Mouse (Mus musculus) liver, embryonic 16.5 days (tissue): ENCODE data around the gene Prodh2. TPM values are rescaled to one million over a fixed set of nuclear protein-coding genes. Genes with fewer than 3 reads are reported as not detected.

ENCODE experiments used
- ATAC-seq: fragments of 200-750 bp; cut with Nextera tagmentation; 2 replicates; pipeline ENCODE4 v1.8.0; 2017; ENCODE audit warnings: low read depth, mild to moderate bottlenecking, moderate number of reproducible peaks, moderate library complexity
- H3K27ac ChIP-seq: fragments of 300-500 bp; sonication (generic); 2 replicates; pipeline ENCODE4 v1.5.1; 2014; ENCODE audit warnings: mild to moderate bottlenecking, low read length
- H3K27me3 ChIP-seq: fragments of 300-500 bp; sonication (generic); 2 replicates; pipeline ENCODE4 v1.6.1; 2014; ENCODE audit warnings: low read depth, low read length, mixed read lengths; ENCODE audit not compliant: control insufficient read depth, insufficient read depth
- H3K36me3 ChIP-seq: fragments of 300-500 bp; sonication (generic); 2 replicates; pipeline ENCODE4 v1.6.1; 2014; ENCODE audit warnings: mild to moderate bottlenecking; ENCODE audit not compliant: control insufficient read depth, insufficient read depth
- H3K4me1 ChIP-seq: fragments of 300-500 bp; sonication (generic); 2 replicates; pipeline ENCODE4 v1.6.1; 2014; ENCODE audit warnings: low read depth, low read length, mixed read lengths; ENCODE audit not compliant: control insufficient read depth
- H3K4me2 ChIP-seq: fragments of 300-500 bp; sonication (generic); 2 replicates; pipeline ENCODE4 v1.6.1; 2014; ENCODE audit warnings: low read depth, low read length, mixed read lengths
- H3K4me3 ChIP-seq: fragments of 300-500 bp; sonication (generic); 2 replicates; pipeline ENCODE4 v1.5.1; 2014; ENCODE audit warnings: low read depth, mild to moderate bottlenecking, low read length
- H3K9ac ChIP-seq: fragments of 300-500 bp; sonication (generic); 2 replicates; pipeline ENCODE4 v1.6.1; 2014; ENCODE audit warnings: low read depth, low read length
- H3K9me3 ChIP-seq: fragments of 300-500 bp; sonication (generic); replicated peaks from 2 replicates; pipeline ENCODE4 v1.6.1; 2016; ENCODE audit warnings: low read length; ENCODE audit not compliant: control insufficient read depth
- WGBS: fragments of 180-500 bp; shearing (Covaris S2); extraction: QIAGEN DNeasy Blood & Tissue Kit; methylation state at CpG from one replicate; pipeline ENCODE4 v1.1.7; 2014; ENCODE audit not compliant: insufficient replicate concordance; 5-methylcytosine and 5-hydroxymethylcytosine counted together
- polyA plus RNA-seq: library from polyadenylated mRNA; unstranded; fragments of >200 nt; fragmentation: Nextera tagmentation; extraction: Ambion mirVana; gene quantifications from 2 replicates; pipeline ENCODE4 v1.2.1, GENCODE M21; 2015

Gene Prodh2
- polyA plus RNA-seq, 1 experiment from 2014 or later = 85.2 TPM

GRCm38 (mm10) chr7:30526981-30527380 is 33.6 kb downstream of the Prodh2 start:
- no peak overlapping the region for H3K27ac ChIP-seq
- peaks cover 7% of the 10 kb centered on the region for H3K36me3 ChIP-seq

GRCm38 (mm10) chr7:30531291-30531815 is 37.9 kb downstream of the Prodh2 start:
- Histone ChIP-seq H3K27ac (no peak overlapping the region), H3K9ac (no peak overlapping the region), H3K4me2 (no peak overlapping the region), H3K36me3 (peaks cover 7% of the 10 kb centered on the region), H3K9me3 (no peaks in the 10 kb centered on the region), H3K27me3 (no peaks in the 10 kb centered on the region), H3K4me1 (peaks cover 17% of the 10 kb centered on the region), H3K4me3 (no peak overlapping the region)
- 70% methylated on average over 9 of the region's 9 CpGs for WGBS
- no peak for ATAC-seq

More at GRCm38 (mm10) chr7:30526981-30527380, 33.6 kb downstream of the Prodh2 start:
- no peaks in the 10 kb centered on the region for H3K9me3 ChIP-seq
- H3K4me1 ChIP-seq = no peaks in the 10 kb centered on the region
- ATAC-seq = no peak
- H3K4me2 ChIP-seq = no peak overlapping the region
- H3K9ac ChIP-seq = no peak overlapping the region
- no peaks in the 10 kb centered on the region for H3K27me3 ChIP-seq
- H3K4me3 ChIP-seq = no peak overlapping the region
- WGBS = 74% methylated on average over 14 of the region's 14 CpGs

GRCm38 (mm10) chr7:30532931-30533330 is 39.5 kb downstream of the Prodh2 start:
- ATAC-seq = no peak
- H3K36me3 ChIP-seq = peaks cover 6% of the 10 kb centered on the region
- peaks cover 17% of the 10 kb centered on the region for H3K4me1 ChIP-seq
- no peak overlapping the region for H3K4me3 ChIP-seq
- no peak overlapping the region for H3K9ac ChIP-seq
- H3K4me2 ChIP-seq = no peak overlapping the region
- 74% methylated on average over 8 of the region's 8 CpGs for WGBS
- H3K27ac ChIP-seq = no peak overlapping the region
- no peaks in the 10 kb centered on the region for H3K27me3 ChIP-seq
- H3K9me3 ChIP-seq = no peaks in the 10 kb centered on the region

- H3K4me2 ChIP-seq = peak overlapping the region; percentile 99
- H3K9ac ChIP-seq = peak overlapping the region; percentile 79
- no peak for ATAC-seq
- no peaks in the 10 kb centered on the region for H3K27me3 ChIP-seq
- WGBS = 15% methylated on average over 26 of the region's 26 CpGs
- peaks cover 17% of the 10 kb centered on the region for H3K4me1 ChIP-seq
- H3K4me3 ChIP-seq = peak overlapping the region; percentile 79
- peaks cover 4% of the 10 kb centered on the region for H3K36me3 ChIP-seq
- H3K27ac ChIP-seq = no peak overlapping the region; the same call in 1 of the 2 replicates
- no peaks in the 10 kb centered on the region for H3K9me3 ChIP-seq
Measured at GRCm38 (mm10) chr7:30533941-30534632, 40.7 kb downstream of the Prodh2 start.

GRCm38 (mm10) chr7:30534633-30535577 is 41.5 kb downstream of the Prodh2 start, which contains the start of gene Arhgap33:
Arhgap33 (minus strand) TSS chr7:30535060.
- peak; percentile 97 for ATAC-seq
- peaks cover 4% of the 10 kb centered on the region for H3K36me3 ChIP-seq
- H3K4me3 ChIP-seq = peak within 1 kb of the TSS; percentile 79
- H3K4me1 ChIP-seq = peaks cover 17% of the 10 kb centered on the region
- peak within 1 kb of the TSS; percentile 99 for H3K4me2 ChIP-seq
- under 1% methylated on average over 57 of the region's 84 CpGs for WGBS
- no peaks in the 10 kb centered on the region for H3K9me3 ChIP-seq
- no peaks in the 10 kb centered on the region for H3K27me3 ChIP-seq
- peak within 1 kb of the TSS; percentile 79 for H3K9ac ChIP-seq
- peak within 1 kb of the TSS; percentile 84 for H3K27ac ChIP-seq

- 82% methylated on average over 7 of the region's 7 CpGs for WGBS
Measured at GRCm38 (mm10) chr7:30540572-30540971, 47.1 kb downstream of the Prodh2 start.

GRCm38 (mm10) chr7:30544327-30544726 is 50.9 kb downstream of the Prodh2 start:
- Histone ChIP-seq H3K36me3 (no peaks in the 10 kb centered on the region; the same call in 1 of the 2 replicates), H3K4me3 (no peak overlapping the region), H3K9me3 (no peaks in the 10 kb centered on the region), H3K9ac (no peak overlapping the region), H3K27ac (no peak overlapping the region), H3K4me1 (peaks cover 3% of the 10 kb centered on the region), H3K27me3 (no peaks in the 10 kb centered on the region), H3K4me2 (no peak overlapping the region)
- no peak for ATAC-seq
- WGBS = 39% methylated on average over 2 of the region's 2 CpGs

More at GRCm38 (mm10) chr7:30540572-30540971, 47.1 kb downstream of the Prodh2 start:
- H3K27ac ChIP-seq = no peak overlapping the region
- no peaks in the 10 kb centered on the region for H3K27me3 ChIP-seq
- no peak overlapping the region for H3K4me3 ChIP-seq
- no peaks in the 10 kb centered on the region for H3K36me3 ChIP-seq
- no peaks in the 10 kb centered on the region for H3K9me3 ChIP-seq
- peaks cover 7% of the 10 kb centered on the region for H3K4me1 ChIP-seq
- no peak overlapping the region for H3K4me2 ChIP-seq
- no peak for ATAC-seq
- no peak overlapping the region for H3K9ac ChIP-seq

GRCm38 (mm10) chr7:30549880-30550279 is 56.5 kb downstream of the Prodh2 start:
- Histone ChIP-seq H3K27me3 (no peaks in the 10 kb centered on the region), H3K36me3 (peaks cover 3% of the 10 kb centered on the region), H3K27ac (no peak overlapping the region), H3K4me1 (peaks cover 17% of the 10 kb centered on the region), H3K4me3 (no peak overlapping the region), H3K9ac (no peak overlapping the region), H3K9me3 (no peaks in the 10 kb centered on the region), H3K4me2 (no peak overlapping the region)
- no peak for ATAC-seq
- WGBS = 72% methylated on average over 2 of the region's 2 CpGs
